Mouse (Mus musculus) thymus, postnatal 36 days (tissue): ENCODE data around the gene Adgrg3.

Experiments
- DNase-seq, 2 experiments: peaks; one replicate each; pipeline ENCODE4 v3.0.0; 2022; ENCODE audit warnings: mixed read lengths in 2 of 2

The Adgrg3 gene

GRCm38 (mm10) chr8:94992996-94993724 is 24.3 kb upstream of the Adgrg3 start:
- DNase-seq: no peak

DNA sequence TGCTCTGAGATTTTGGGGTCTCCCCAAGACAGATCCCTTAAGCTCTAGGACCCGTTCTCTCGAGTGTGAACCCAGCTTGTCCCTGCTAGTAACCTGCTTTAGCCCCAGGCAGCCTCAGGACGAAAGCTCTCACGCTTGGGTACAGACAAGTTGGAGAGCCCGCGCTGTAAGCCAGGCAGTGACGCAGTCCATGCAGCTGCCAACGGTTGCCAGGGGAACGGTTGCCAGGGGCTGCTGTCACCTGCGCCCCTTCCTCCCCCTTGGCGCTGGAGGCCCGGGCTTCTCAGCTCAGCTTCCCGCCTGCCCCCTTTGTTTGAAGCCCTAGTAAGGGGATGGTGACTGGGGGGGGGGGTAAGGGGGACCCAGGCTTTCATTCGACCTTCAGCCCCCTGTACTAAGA is 23.5 kb upstream of the Adgrg3 start:
- DNase-seq: peak; percentile 83 to 93

DNA sequence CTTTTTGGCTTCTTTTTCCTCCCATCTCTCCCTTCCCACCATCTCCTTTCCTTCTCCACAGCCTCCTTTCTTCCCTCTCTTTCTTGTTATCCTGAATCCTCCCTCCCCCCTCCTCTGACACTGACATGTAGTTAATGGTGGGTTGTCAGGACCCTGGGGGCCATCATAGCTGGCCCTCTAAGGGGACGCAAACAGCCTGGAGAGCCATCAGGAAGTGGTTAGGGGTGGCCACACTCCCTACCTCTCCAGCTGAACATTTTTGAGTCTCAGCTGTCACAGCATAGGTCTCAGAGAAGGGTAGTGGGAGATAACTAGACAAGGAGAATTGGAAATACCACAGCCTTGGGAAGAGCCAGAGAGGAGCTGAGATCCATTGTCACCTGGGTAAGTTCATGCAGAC is 23.0 kb upstream of the Adgrg3 start:
- no peak for DNase-seq

DNA sequence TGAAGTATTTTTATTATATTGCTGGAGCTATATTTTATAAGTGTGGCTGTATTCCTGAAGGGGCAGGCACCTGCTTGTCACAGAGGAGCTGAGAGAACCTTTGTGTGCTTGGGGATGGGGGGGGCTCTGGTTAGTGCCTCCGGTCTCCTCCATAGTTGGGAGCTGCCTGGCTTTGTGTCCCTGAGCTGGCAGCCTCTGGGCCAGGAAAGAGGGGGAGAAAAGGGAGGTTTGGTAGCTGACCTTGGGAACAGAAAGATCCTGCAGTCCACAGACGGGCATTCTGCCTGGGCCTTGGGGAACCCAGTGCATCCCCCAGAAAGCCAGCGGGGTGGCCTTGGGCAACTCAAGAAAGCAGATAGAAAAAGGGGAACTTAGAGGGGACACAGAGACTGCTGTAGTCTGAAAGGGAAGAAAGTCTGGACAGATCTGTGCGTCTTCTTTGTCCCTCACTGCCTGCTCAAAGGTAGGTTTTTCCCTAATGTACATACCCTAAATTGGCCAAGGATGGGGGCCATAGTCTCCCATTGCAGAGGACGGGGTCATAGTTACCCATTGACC is 22.1 kb upstream of the Adgrg3 start:
- DNase-seq: no peak

DNA sequence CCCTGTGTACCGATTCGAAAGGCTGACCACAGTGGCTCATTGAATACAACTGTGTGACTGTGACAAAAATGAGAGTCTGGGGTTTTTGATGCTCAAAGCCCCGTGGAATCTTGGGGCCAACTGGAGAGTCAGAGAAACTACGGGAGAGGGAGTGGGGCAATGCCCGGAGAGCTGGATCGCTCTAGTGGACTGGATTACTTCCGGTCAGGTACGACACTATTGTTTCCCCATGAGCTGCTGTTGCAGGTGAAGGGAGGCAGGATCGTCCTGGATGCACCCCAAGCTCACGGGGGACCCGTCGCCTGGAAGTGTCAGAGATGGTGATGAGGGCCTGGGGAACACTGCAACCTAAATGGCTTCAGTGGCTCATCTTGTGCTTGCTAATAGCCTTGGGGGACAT is 21.5 kb upstream of the Adgrg3 start:
- DNase-seq: no peak

GRCm38 (mm10) chr8:94996899-94997856 is 20.3 kb upstream of the Adgrg3 start:
- DNase-seq: no peak

DNA sequence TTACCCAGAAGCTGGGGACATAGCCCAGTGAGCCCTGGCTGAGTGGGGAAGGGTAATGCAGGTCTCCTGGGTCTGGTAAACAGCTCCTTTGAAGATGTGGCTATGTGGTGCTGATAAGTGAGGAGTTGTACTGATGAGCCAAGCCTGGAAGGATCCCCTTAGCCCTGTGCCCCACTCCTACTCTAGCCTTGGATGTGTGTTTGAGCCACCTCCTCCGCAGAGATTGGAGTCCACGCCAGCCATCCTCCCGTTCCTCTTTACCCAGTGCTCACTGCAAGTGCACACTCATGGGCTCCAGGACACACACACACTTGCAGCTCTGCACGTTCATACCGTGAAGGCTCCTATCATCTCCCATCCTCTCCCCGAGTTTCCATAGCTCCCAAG is 19.6 kb upstream of the Adgrg3 start:
- DNase-seq: no peak

DNA sequence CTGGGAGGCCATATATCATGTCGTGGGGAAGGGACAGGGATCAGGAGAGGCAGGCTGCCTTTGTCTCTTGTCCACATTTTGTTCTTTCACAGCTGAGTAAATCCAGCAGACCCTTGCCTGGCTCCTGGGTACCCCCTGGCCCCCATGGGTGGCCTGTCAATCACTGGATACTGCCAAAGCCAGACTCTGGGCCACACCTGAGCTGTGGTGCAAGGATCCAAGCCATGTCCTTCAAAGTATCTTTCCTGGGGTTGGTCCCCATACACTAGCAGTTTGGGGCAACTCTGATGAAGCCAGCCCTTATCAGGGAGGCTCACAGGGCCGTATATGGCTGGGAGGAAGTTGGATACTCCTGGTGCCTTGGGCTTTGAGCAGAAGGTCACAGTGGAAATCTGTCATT is 19.1 kb upstream of the Adgrg3 start:
- DNase-seq: no peak

DNA sequence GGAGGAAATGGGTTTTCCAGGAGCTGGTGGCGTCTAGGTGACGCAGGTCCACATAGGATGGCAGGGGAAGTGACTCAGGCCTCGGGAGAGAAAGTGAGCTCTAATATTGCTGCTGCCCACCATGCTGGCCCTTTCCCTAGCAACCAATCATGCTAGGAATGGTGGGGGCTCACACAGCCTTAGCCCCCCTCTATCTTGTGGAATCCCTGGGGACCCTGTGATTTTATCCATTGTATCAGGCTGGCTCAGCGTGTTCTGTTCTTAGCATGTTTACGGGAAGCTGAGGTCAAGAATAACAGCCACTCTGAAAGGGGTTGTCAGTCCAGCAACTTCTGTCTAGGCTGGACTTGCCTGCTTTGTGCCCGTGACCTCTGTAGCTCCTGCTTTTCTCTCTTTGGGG is 18.5 kb upstream of the Adgrg3 start:
- no peak for DNase-seq

DNA sequence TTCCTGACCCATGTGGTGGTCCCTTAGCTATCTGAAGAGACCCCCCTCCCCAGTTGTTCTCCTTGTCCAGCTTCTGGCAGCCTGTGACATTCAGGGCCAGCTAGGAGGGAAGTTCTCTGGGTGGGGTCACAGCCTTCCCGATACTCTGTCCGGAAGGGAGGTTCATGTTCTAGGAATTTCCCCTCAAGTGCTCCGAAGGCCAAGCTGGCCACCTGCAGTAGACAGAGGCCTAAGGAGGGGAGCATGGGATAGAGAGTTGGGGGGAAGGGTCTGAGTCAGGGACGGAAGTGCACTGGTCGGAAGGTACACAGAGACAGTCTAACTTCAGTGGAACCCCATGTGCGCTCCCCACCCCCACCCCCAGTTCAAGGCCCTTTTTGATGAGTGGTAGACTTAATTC is 17.5 kb upstream of the Adgrg3 start:
- DNase-seq: no peak

DNA sequence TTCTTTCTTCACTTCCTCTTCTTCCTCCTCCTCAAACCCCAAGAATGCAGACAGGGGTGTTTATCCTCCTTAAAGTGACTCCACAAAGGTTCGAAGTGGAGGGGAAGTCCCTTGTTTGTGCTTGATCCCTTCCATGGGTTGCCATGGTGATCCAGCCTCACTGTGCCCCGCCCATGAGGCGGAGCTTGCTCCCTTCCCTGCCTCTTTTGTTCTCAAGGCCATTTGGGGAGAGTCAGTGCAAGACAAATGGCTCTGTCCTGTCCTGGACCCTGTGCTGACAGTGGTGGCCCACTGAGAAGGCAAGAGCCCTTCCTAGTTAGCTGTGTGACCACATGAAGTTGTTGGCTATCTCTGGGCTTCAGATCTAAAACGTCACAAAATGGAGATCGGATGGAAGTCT is 16.8 kb upstream of the Adgrg3 start:
- DNase-seq: peak; percentile 45 to 64

DNA sequence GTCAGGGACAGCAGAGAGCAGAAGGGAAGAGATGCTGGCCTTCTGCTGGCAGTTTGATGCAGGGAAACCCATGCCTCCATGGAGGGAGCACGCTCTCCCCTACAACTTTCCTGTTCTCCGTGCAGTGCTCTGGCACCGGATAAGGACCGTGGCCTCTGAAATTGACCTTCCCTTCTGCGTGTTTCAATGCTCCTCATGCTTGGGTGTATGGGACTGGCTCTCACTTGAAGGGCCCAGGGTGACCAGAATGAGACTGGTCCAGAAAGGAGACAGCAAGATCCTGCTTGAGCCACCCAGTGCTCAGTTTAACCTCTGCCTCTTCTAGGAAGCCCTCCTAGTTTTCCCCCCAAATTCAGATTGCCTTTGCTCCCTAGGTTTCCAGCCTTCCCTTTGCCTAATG is 16.3 kb upstream of the Adgrg3 start:
- no peak for DNase-seq

DNA sequence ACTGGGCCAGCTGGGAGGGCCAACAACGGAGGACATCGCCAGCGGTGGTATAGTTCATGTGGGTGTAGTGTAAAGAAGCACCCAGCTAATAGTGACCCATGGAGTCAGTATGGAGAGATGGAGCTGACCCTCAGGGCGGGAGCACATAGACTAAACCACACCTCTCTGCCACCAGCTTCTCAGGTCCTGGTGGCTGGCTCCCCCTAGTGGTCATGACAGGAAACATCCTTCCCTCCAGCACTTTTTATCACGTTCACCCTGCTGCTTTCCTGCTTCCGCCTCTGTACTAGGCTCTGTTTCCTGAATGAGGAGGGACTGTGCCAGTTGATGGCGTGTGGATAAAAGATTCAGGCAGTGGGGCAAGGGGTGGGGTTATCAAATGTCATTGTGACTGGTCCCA is 15.8 kb upstream of the Adgrg3 start:
- peak; percentile 75 to 76 for DNase-seq

- no peak for DNase-seq
These were observed 15.3 kb upstream of the Adgrg3 start for GRCm38 (mm10) chr8:95002089-95002655.

- no peak for DNase-seq
These were observed 5.0 kb upstream of the Adgrg3 start for GRCm38 (mm10) chr8:95012442-95012919.

GRCm38 (mm10) chr8:95015866-95016265 is 1.6 kb upstream of the Adgrg3 start:
- no peak for DNase-seq

DNA sequence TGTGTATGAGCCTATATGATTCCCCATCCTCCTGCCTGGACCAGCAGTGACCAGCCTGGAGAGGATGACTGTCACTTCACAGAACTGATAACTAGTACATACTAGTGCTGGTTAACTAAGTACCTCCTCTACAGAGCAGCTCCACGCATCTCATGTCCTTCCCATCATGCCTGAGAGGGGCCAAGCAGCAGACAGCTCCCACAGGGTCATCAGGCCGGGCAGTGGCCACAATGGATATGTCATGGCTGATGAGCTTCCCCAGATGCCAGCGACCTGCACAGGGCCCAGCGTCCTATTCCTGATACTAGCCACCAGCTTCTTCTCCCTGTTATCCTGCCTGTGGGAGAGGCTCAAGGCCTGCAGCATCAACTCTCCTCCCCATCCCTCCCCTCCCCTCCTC is 808 bp upstream of the Adgrg3 start:
- no peak for DNase-seq

- no peak for DNase-seq
These were observed 610 bp downstream of the Adgrg3 start for GRCm38 (mm10) chr8:95017969-95018635.

- DNase-seq: peak; percentile 57 to 69
These were observed 2.8 kb downstream of the Adgrg3 start for GRCm38 (mm10) chr8:95020293-95020777.

DNA sequence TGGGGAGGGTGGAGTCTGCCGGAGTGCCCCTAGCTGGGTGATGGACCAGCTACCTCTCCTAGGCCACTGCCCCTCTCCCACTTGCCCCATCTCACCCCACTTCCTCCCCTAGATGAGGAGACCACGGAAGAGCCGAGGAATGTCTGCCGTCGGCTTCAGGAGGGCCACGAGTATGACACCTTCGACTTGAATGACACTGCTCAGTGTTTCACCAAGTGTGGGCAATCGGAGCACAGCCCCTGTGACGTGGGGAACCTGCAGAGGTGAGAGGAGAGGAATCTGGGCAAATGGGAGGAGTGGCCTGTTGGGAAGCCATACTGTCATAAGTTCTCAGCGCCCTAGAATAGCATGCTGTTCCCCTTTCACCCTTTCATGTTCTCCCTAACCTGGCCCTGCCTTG is 3.3 kb downstream of the Adgrg3 start:
- DNase-seq: no peak

GRCm38 (mm10) chr8:95023201-95023600 is 5.7 kb downstream of the Adgrg3 start:
- no peak for DNase-seq

GRCm38 (mm10) chr8:95024387-95024786 is 6.9 kb downstream of the Adgrg3 start:
- no peak for DNase-seq

- DNase-seq: peak; percentile 36 to 40
These were observed 7.9 kb downstream of the Adgrg3 start for GRCm38 (mm10) chr8:95025421-95025820.
